Mouse (Mus musculus) heart, postnatal 0 days (tissue): ENCODE results near the gene Proser2. TPM values are rescaled to one million over a fixed set of nuclear protein-coding genes. Genes with fewer than 3 reads are reported as not detected.

Experiments
- ATAC-seq: fragments of 200-750 bp; cut with Nextera tagmentation; 2 replicates; pipeline ENCODE4 v1.8.0; 2017; ENCODE audit warnings: low read depth, moderate number of reproducible peaks, moderate library complexity; ENCODE audit not compliant: insufficient read depth
- DNase-seq: peaks from one replicate; pipeline ENCODE4 v3.0.0-alpha.2; 2016; ENCODE audit warnings: low spot score
- H3K27ac ChIP-seq: fragments of 300-500 bp; sonication (generic); 2 replicates; pipeline ENCODE4 v1.5.1; 2014; ENCODE audit warnings: low read depth, mild to moderate bottlenecking
- H3K27me3 ChIP-seq: fragments of 300-500 bp; sonication (generic); 2 replicates; pipeline ENCODE4 v1.6.1; 2014; ENCODE audit warnings: low read length, mixed read lengths; ENCODE audit not compliant: control insufficient read depth, insufficient read depth
- H3K36me3 ChIP-seq: fragments of 300-500 bp; sonication (generic); replicated peaks from 2 replicates; pipeline ENCODE4 v1.6.1; 2014; ENCODE audit warnings: low read length, mixed read lengths; ENCODE audit not compliant: control insufficient read depth, insufficient read depth
- H3K4me1 ChIP-seq: fragments of 300-500 bp; sonication (generic); 2 replicates; pipeline ENCODE4 v1.6.1; 2014; ENCODE audit warnings: antibody characterized with exemption; ENCODE audit not compliant: control insufficient read depth, insufficient read depth
- H3K4me2 ChIP-seq: fragments of 300-500 bp; sonication (generic); 2 replicates; pipeline ENCODE4 v1.6.1; 2014; ENCODE audit warnings: low read depth, mild to moderate bottlenecking, low read length, moderate library complexity
- H3K4me3 ChIP-seq: fragments of 300-500 bp; sonication (generic); 2 replicates; pipeline ENCODE4 v1.5.1; 2014; ENCODE audit warnings: low read depth, low read length
- H3K9ac ChIP-seq: fragments of 300-500 bp; sonication (generic); replicated peaks from 2 replicates; pipeline ENCODE4 v1.6.1; 2014; ENCODE audit warnings: low read depth, low read length, mixed read lengths
- H3K9me3 ChIP-seq: fragments of 300-500 bp; sonication (generic); replicated peaks from 2 replicates; pipeline ENCODE4 v1.6.1; 2016; ENCODE audit warnings: low read length; ENCODE audit not compliant: control insufficient read depth
- CTCF ChIP-seq: IDR thresholded peaks from 2 replicates; pipeline ENCODE4 v1.5.1; 2016; ENCODE audit warnings: antibody characterized with exemption, control low read depth, low read depth
- EP300 ChIP-seq: IDR thresholded peaks from 2 replicates; pipeline ENCODE4 v1.6.1; 2016; ENCODE audit warnings: antibody characterized with exemption, low read depth
- WGBS: fragments of 180-500 bp; shearing (Covaris S2); extraction: QIAGEN DNeasy Blood & Tissue Kit; methylation state at CpG from one replicate; pipeline ENCODE4 v1.1.7; 2014; 5-methylcytosine and 5-hydroxymethylcytosine counted together
- polyA plus RNA-seq: library from polyadenylated mRNA; unstranded; fragments of >200 nt; fragmentation: Nextera tagmentation; extraction: Ambion mirVana; gene quantifications from 2 replicates; pipeline ENCODE4 v1.2.1, GENCODE M21; 2015
- total RNA-seq: library from RNA; depleted of rRNA; stranded (reverse); fragments of >200 nt; gene quantifications from 2 replicates; pipeline ENCODE4 v1.2.3, GENCODE M21; 2014; ENCODE audit warnings: low replicate concordance; rRNA removed

Gene Proser2
- total RNA-seq (39.8 and 61.1 TPM in 2 replicates), polyA plus RNA-seq (14.7 and 17.9 TPM in 2 replicates)

- H3K4me2 ChIP-seq: peak within 1 kb of the TSS; percentile 82
- ATAC-seq: peak; percentile 98
- 0 out of 2 replicates have a peak, but pooled peaks cover 10% of the 10 kb centered on the region for H3K4me1 ChIP-seq
- peak within 1 kb of the TSS; percentile 85 for H3K27ac ChIP-seq
- H3K36me3 ChIP-seq: no peaks in the 10 kb centered on the region
- no peak for TF ChIP-seq CTCF
- no peak for TF ChIP-seq EP300
- no peaks in the 10 kb centered on the region for H3K9me3 ChIP-seq
- under 1% methylated on average over 83 of the region's 83 CpGs for WGBS
- peak; percentile 88 for DNase-seq
- H3K9ac ChIP-seq: peak within 1 kb of the TSS; percentile 81
- peak within 1 kb of the TSS; percentile 90 for H3K4me3 ChIP-seq
- H3K27me3 ChIP-seq: no peaks in the 10 kb centered on the region
Observed at GRCm38 (mm10) chr2:6129555-6130355, at the start of gene Proser2. Gene Proser2 (minus strand): TSS chr2:6130211.

GRCm38 (mm10) chr2:6179749-6180117 lies 49.7 kb upstream of the Proser2 start:
- no peaks in the 10 kb centered on the region for H3K4me1 ChIP-seq
- no peak overlapping the region for H3K9ac ChIP-seq
- H3K27ac ChIP-seq: no peak overlapping the region
- H3K4me2 ChIP-seq: no peak overlapping the region
- H3K9me3 ChIP-seq: 0 out of 2 replicates have a peak, but pooled peaks cover 6% of the 10 kb centered on the region
- no peak overlapping the region for H3K4me3 ChIP-seq
- DNase-seq: no peak
- no peaks in the 10 kb centered on the region for H3K36me3 ChIP-seq
- ATAC-seq: no peak
- H3K27me3 ChIP-seq: no peaks in the 10 kb centered on the region
- TF ChIP-seq EP300: no peak
- no peak for TF ChIP-seq CTCF
- WGBS: 80% methylated on average over 1 of the region's 1 CpGs

- TF ChIP-seq EP300: no peak
- no peak for TF ChIP-seq CTCF
- Histone ChIP-seq H3K27me3 (no peaks in the 10 kb centered on the region), H3K4me2 (no peak overlapping the region), H3K9ac (no peak overlapping the region), H3K36me3 (no peaks in the 10 kb centered on the region), H3K4me3 (no peak overlapping the region), H3K27ac (no peak overlapping the region), H3K9me3 (0 out of 2 replicates have a peak, but pooled peaks cover under 1% of the 10 kb centered on the region), H3K4me1 (no peaks in the 10 kb centered on the region)
- WGBS: 82% methylated on average over 16 of the region's 16 CpGs
- ATAC-seq: no peak
- DNase-seq: no peak
Observed at GRCm38 (mm10) chr2:6178901-6179748, 49.1 kb upstream of the Proser2 start.

GRCm38 (mm10) chr2:6173013-6173412 lies 43.0 kb upstream of the Proser2 start:
- Histone ChIP-seq H3K27me3 (no peaks in the 10 kb centered on the region), H3K27ac (no peak overlapping the region), H3K4me1 (no peaks in the 10 kb centered on the region), H3K36me3 (no peaks in the 10 kb centered on the region), H3K9me3 (no peaks in the 10 kb centered on the region), H3K4me2 (no peak overlapping the region), H3K9ac (no peak overlapping the region), H3K4me3 (no peak overlapping the region)
- DNase-seq (no peak), ATAC-seq (no peak)
- TF ChIP-seq CTCF (no peak), EP300 (no peak)
- 74% methylated on average over 3 of the region's 3 CpGs for WGBS

- H3K27ac ChIP-seq: no peak overlapping the region
- 74% methylated on average over 2 of the region's 2 CpGs for WGBS
- H3K9me3 ChIP-seq: no peaks in the 10 kb centered on the region
- ATAC-seq (no peak), DNase-seq (no peak)
- H3K27me3 ChIP-seq: no peaks in the 10 kb centered on the region
- no peak for TF ChIP-seq CTCF
- TF ChIP-seq EP300: no peak
- H3K4me3 ChIP-seq: no peak overlapping the region
- H3K9ac ChIP-seq: no peak overlapping the region
- H3K4me1 ChIP-seq: peaks cover 3% of the 10 kb centered on the region; the same call in 1 of the 2 replicates
- no peak overlapping the region for H3K4me2 ChIP-seq
- H3K36me3 ChIP-seq: no peaks in the 10 kb centered on the region
Observed at GRCm38 (mm10) chr2:6168560-6168959, 38.5 kb upstream of the Proser2 start.
